Mouse (Mus musculus) 3134 (cell line): ENCODE data around the gene Zfp319.

Source experiments
- DNase-seq: peaks from one replicate; pipeline ENCODE4 v3.0.0-alpha.2; 2011; ENCODE audit warnings: low spot score; ENCODE audit not compliant: insufficient read length; ENCODE audit errors: extremely low read depth

Zfp319 gene

GRCm38 (mm10) chr8:95352151-95352870 lies 20.6 kb upstream of the Zfp319 start, which contains the start of gene Mmp15:
Gene Mmp15, plus strand, starts transcription at chr8:95352268.
- no peak for DNase-seq

- DNase-seq = no peak
These were observed 19.7 kb upstream of the Zfp319 start for GRCm38 (mm10) chr8:95351461-95351860.

- DNase-seq = peak; percentile 50
These were observed 17.3 kb upstream of the Zfp319 start for GRCm38 (mm10) chr8:95348811-95349630.

- DNase-seq = no peak
These were observed 16.6 kb upstream of the Zfp319 start for GRCm38 (mm10) chr8:95348356-95348755.

- DNase-seq = peak; percentile 26
These were observed 15.1 kb upstream of the Zfp319 start for GRCm38 (mm10) chr8:95346643-95347545.

- no peak for DNase-seq
These were observed 12.9 kb upstream of the Zfp319 start for GRCm38 (mm10) chr8:95344668-95345067.

- no peak for DNase-seq
These were observed 10.0 kb upstream of the Zfp319 start for GRCm38 (mm10) chr8:95341721-95342120.

GRCm38 (mm10) chr8:95336363-95336762 lies 4.6 kb upstream of the Zfp319 start:
- DNase-seq = no peak

GRCm38 (mm10) chr8:95335706-95336105 lies 4.0 kb upstream of the Zfp319 start:
- no peak for DNase-seq

GRCm38 (mm10) chr8:95332437-95333199 lies 868 bp upstream of the Zfp319 start:
- DNase-seq = no peak

GRCm38 (mm10) chr8:95331156-95331719 lies 512 bp downstream of the Zfp319 start:
- DNase-seq = peak; percentile 88

- DNase-seq = no peak
These were observed 1.4 kb downstream of the Zfp319 start for GRCm38 (mm10) chr8:95330367-95330766.

GRCm38 (mm10) chr8:95327866-95328465 lies 3.8 kb downstream of the Zfp319 start:
- DNase-seq = no peak

- no peak for DNase-seq
These were observed 4.9 kb downstream of the Zfp319 start for GRCm38 (mm10) chr8:95326822-95327221.

- no peak for DNase-seq
These were observed 7.1 kb downstream of the Zfp319 start for GRCm38 (mm10) chr8:95324646-95325045.

- no peak for DNase-seq
These were observed 8.5 kb downstream of the Zfp319 start for GRCm38 (mm10) chr8:95323201-95323600.

- no peak for DNase-seq
These were observed 11.3 kb downstream of the Zfp319 start for GRCm38 (mm10) chr8:95320224-95321139.

GRCm38 (mm10) chr8:95315350-95315749 lies 16.4 kb downstream of the Zfp319 start:
- no peak for DNase-seq
